Mouse (Mus musculus) embryonic facial prominence, embryonic 12.5 days (tissue): ENCODE results near the gene Hip1. TPM values are rescaled to one million over a fixed set of nuclear protein-coding genes. Genes with fewer than 3 reads are reported as not detected.

Source experiments
- ATAC-seq: fragments of 200-750 bp; cut with Nextera tagmentation; 2 replicates; pipeline ENCODE4 v1.8.0; 2017; ENCODE audit not compliant: insufficient number of reproducible peaks, insufficient read depth, low FRiP score, low TSS enrichment
- H3K27ac ChIP-seq: fragments of 300-500 bp; sonication (generic); 2 replicates; pipeline ENCODE4 v1.5.1; 2016; ENCODE audit warnings: mild to moderate bottlenecking
- H3K27me3 ChIP-seq: fragments of 300-500 bp; sonication (generic); 2 replicates; pipeline ENCODE4 v1.6.1; 2016; ENCODE audit warnings: mild to moderate bottlenecking, moderate library complexity
- H3K36me3 ChIP-seq: fragments of 300-500 bp; sonication (generic); 2 replicates; pipeline ENCODE4 v1.6.1; 2016; ENCODE audit warnings: mild to moderate bottlenecking
- H3K4me1 ChIP-seq: fragments of 300-500 bp; sonication (generic); 2 replicates; pipeline ENCODE4 v1.6.1; 2016
- H3K4me2 ChIP-seq: fragments of 300-500 bp; sonication (generic); replicated peaks from 2 replicates; pipeline ENCODE4 v1.6.1; 2016; ENCODE audit warnings: mild to moderate bottlenecking, moderate library complexity
- H3K4me3 ChIP-seq: fragments of 300-500 bp; sonication (generic); 2 replicates; pipeline ENCODE4 v1.5.1; 2016; ENCODE audit warnings: mild to moderate bottlenecking
- H3K9ac ChIP-seq: fragments of 300-500 bp; sonication (generic); 2 replicates; pipeline ENCODE4 v1.6.1; 2016; ENCODE audit warnings: mild to moderate bottlenecking, moderate library complexity
- H3K9me3 ChIP-seq: fragments of 300-500 bp; sonication (generic); 2 replicates; pipeline ENCODE4 v1.6.1; 2016; ENCODE audit warnings: mild to moderate bottlenecking, moderate library complexity
- WGBS: fragments of 180-500 bp; shearing (Covaris S2); methylation state at CpG from one replicate; pipeline ENCODE4 v1.1.7; 2016; 5-methylcytosine and 5-hydroxymethylcytosine counted together
- polyA plus RNA-seq: library from polyadenylated mRNA; unstranded; fragments of >200 nt; fragmentation: Nextera tagmentation; extraction: Ambion mirVana; gene quantifications from 2 replicates; pipeline ENCODE4 v1.2.1, GENCODE M21; 2016

Hip1 gene
- polyA plus RNA-seq, 1 experiment from 2014 or later = 57.9 TPM

- ATAC-seq = no peak
- 74% methylated on average over 5 of the region's 5 CpGs for WGBS
- Histone ChIP-seq H3K9me3 (no peaks in the 10 kb centered on the region), H3K4me1 (peaks cover 5% of the 10 kb centered on the region; the same call in 1 of the 2 replicates), H3K4me2 (no peak overlapping the region), H3K27me3 (no peaks in the 10 kb centered on the region), H3K36me3 (no peaks in the 10 kb centered on the region), H3K9ac (no peak overlapping the region), H3K4me3 (no peak overlapping the region), H3K27ac (no peak overlapping the region)
Measured at GRCm38 (mm10) chr5:135505442-135505841, 39.5 kb downstream of the Hip1 start.

- WGBS = 86% methylated on average over 7 of the region's 7 CpGs
- H3K9me3 ChIP-seq = no peaks in the 10 kb centered on the region
- no peak for ATAC-seq
- H3K27me3 ChIP-seq = no peaks in the 10 kb centered on the region
- no peak overlapping the region for H3K4me2 ChIP-seq
- no peak overlapping the region for H3K27ac ChIP-seq
- no peak overlapping the region for H3K4me3 ChIP-seq
- peaks cover 5% of the 10 kb centered on the region; the same call in 1 of the 2 replicates for H3K4me1 ChIP-seq
- H3K36me3 ChIP-seq = no peaks in the 10 kb centered on the region
- H3K9ac ChIP-seq = no peak overlapping the region
Measured at GRCm38 (mm10) chr5:135502931-135503330, 42.0 kb downstream of the Hip1 start.

GRCm38 (mm10) chr5:135502027-135502426, 42.9 kb downstream of the Hip1 start:
- Histone ChIP-seq H3K27me3 (no peaks in the 10 kb centered on the region), H3K27ac (no peak overlapping the region), H3K36me3 (no peaks in the 10 kb centered on the region), H3K4me3 (no peak overlapping the region), H3K9ac (no peak overlapping the region), H3K4me1 (no peaks in the 10 kb centered on the region), H3K9me3 (no peaks in the 10 kb centered on the region), H3K4me2 (no peak overlapping the region)
- ATAC-seq = no peak
- WGBS = 72% methylated on average over 7 of the region's 8 CpGs

GRCm38 (mm10) chr5:135498914-135499313, 46.0 kb downstream of the Hip1 start:
- Histone ChIP-seq H3K27ac (no peak overlapping the region), H3K4me1 (no peaks in the 10 kb centered on the region), H3K4me3 (no peak overlapping the region), H3K27me3 (no peaks in the 10 kb centered on the region), H3K9ac (no peak overlapping the region), H3K36me3 (no peaks in the 10 kb centered on the region), H3K4me2 (no peak overlapping the region), H3K9me3 (no peaks in the 10 kb centered on the region)
- 81% methylated on average over 3 of the region's 3 CpGs for WGBS
- no peak for ATAC-seq

- Histone ChIP-seq H3K9me3 (no peaks in the 10 kb centered on the region), H3K4me1 (no peaks in the 10 kb centered on the region), H3K36me3 (no peaks in the 10 kb centered on the region), H3K4me3 (no peak overlapping the region), H3K9ac (no peak overlapping the region), H3K27me3 (no peaks in the 10 kb centered on the region), H3K27ac (no peak overlapping the region), H3K4me2 (no peak overlapping the region)
- no peak for ATAC-seq
- WGBS = 74% methylated on average over 6 of the region's 6 CpGs
Measured at GRCm38 (mm10) chr5:135497347-135497955, 47.5 kb downstream of the Hip1 start.

- Histone ChIP-seq H3K36me3 (no peaks in the 10 kb centered on the region), H3K4me2 (no peak overlapping the region), H3K4me3 (no peak overlapping the region), H3K4me1 (no peaks in the 10 kb centered on the region), H3K27me3 (no peaks in the 10 kb centered on the region), H3K9me3 (no peaks in the 10 kb centered on the region), H3K27ac (no peak overlapping the region), H3K9ac (no peak overlapping the region)
- ATAC-seq = no peak
- WGBS = 90% methylated on average over 2 of the region's 2 CpGs
Measured at GRCm38 (mm10) chr5:135496489-135496888, 48.4 kb downstream of the Hip1 start.

- no peak for ATAC-seq
- H3K36me3 ChIP-seq = no peaks in the 10 kb centered on the region
- no peak overlapping the region for H3K4me3 ChIP-seq
- no peak overlapping the region for H3K27ac ChIP-seq
- no peaks in the 10 kb centered on the region for H3K9me3 ChIP-seq
- no peak overlapping the region for H3K9ac ChIP-seq
- no peaks in the 10 kb centered on the region for H3K27me3 ChIP-seq
- H3K4me1 ChIP-seq = no peaks in the 10 kb centered on the region
- H3K4me2 ChIP-seq = no peak overlapping the region
- 90% methylated on average over 8 of the region's 8 CpGs for WGBS
Measured at GRCm38 (mm10) chr5:135495471-135495870, 49.4 kb downstream of the Hip1 start.

GRCm38 (mm10) chr5:135494183-135494910, 50.6 kb downstream of the Hip1 start:
- peaks cover 8% of the 10 kb centered on the region for H3K4me1 ChIP-seq
- no peaks in the 10 kb centered on the region for H3K36me3 ChIP-seq
- no peaks in the 10 kb centered on the region for H3K27me3 ChIP-seq
- no peaks in the 10 kb centered on the region for H3K9me3 ChIP-seq
- peak; percentile 56; the same call in 1 of the 2 replicates for ATAC-seq
- no peak overlapping the region for H3K9ac ChIP-seq
- no peak overlapping the region for H3K27ac ChIP-seq
- 87% methylated on average over 13 of the region's 13 CpGs for WGBS
- no peak overlapping the region for H3K4me3 ChIP-seq
- H3K4me2 ChIP-seq = no peak overlapping the region

- Histone ChIP-seq H3K4me3 (no peak overlapping the region), H3K27ac (no peak overlapping the region), H3K4me2 (no peak overlapping the region), H3K4me1 (peaks cover 14% of the 10 kb centered on the region), H3K9ac (no peak overlapping the region), H3K9me3 (no peaks in the 10 kb centered on the region), H3K27me3 (no peaks in the 10 kb centered on the region), H3K36me3 (no peaks in the 10 kb centered on the region)
- WGBS = 82% methylated on average over 3 of the region's 3 CpGs
- ATAC-seq = no peak
Measured at GRCm38 (mm10) chr5:135493095-135493494, 51.8 kb downstream of the Hip1 start.

GRCm38 (mm10) chr5:135492126-135492525, 52.8 kb downstream of the Hip1 start:
- WGBS = 81% methylated on average over 2 of the region's 2 CpGs
- no peaks in the 10 kb centered on the region for H3K9me3 ChIP-seq
- H3K27ac ChIP-seq = no peak overlapping the region
- no peak for ATAC-seq
- no peak overlapping the region for H3K4me2 ChIP-seq
- no peaks in the 10 kb centered on the region for H3K27me3 ChIP-seq
- H3K4me3 ChIP-seq = no peak overlapping the region
- peaks cover 23% of the 10 kb centered on the region for H3K4me1 ChIP-seq
- no peaks in the 10 kb centered on the region for H3K36me3 ChIP-seq
- no peak overlapping the region for H3K9ac ChIP-seq

- Histone ChIP-seq H3K27ac (peak overlapping the region; percentile 88), H3K4me2 (peak overlapping the region; percentile 86), H3K36me3 (no peaks in the 10 kb centered on the region), H3K9ac (peak overlapping the region; percentile 69), H3K4me3 (peak overlapping the region; percentile 67), H3K9me3 (no peaks in the 10 kb centered on the region), H3K27me3 (no peaks in the 10 kb centered on the region), H3K4me1 (peaks cover 24% of the 10 kb centered on the region)
- 2% methylated on average over 14 of the region's 14 CpGs for WGBS
- no peak for ATAC-seq
Measured at GRCm38 (mm10) chr5:135489695-135490294, 55.1 kb downstream of the Hip1 start.
